Mouse (Mus musculus): Measurements from ENCODE around the gene Neurl1b.

DNA sequence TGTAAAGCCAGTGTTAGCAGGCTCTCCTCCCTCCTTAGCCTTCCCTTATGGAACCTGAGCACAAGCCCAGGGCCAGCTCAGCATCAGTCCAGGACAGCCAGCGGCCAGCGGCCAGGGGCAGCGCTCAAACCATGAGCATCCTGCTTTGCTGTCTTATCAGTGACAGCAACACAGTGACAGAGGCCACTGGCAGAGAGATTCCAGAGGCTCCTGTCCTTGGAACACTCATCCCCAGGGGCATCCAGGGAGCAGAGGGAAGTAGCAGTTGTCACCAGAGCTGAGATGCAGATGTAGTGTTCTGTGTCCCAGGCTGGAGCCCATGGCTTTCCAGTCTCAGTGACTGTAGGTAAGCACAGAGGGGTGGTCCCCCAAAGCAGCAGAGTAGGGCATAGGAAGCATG, 32.5 kb upstream of the Neurl1b start:
- TF ChIP-seq POLR2A (IDR thresholded peaks at IDR 0.05; ENCODE audit: low read depth, low read length) (no peak), CTCF (IDR thresholded peaks at IDR 0.05; ENCODE audit: extremely low read depth, insufficient read length, insufficient replicate concordance, low read depth, low read length) (no peak)

Measured in small intestine, adult 2 months (tissue).